Mouse (Mus musculus): ENCODE data around the gene Cmtr1. TPM values are rescaled to one million over a fixed set of nuclear protein-coding genes. Genes with fewer than 3 reads are reported as not detected.
"Not testable (repeated sequence)": the region's sequence is repeated elsewhere in the genome, so short reads cannot be mapped to it uniquely, and the experiment has no call there.

Cmtr1 gene
- 45.2 and 45.8 TPM in 2 replicates for polyA plus RNA-seq (2012; rRNA removed)

DNA sequence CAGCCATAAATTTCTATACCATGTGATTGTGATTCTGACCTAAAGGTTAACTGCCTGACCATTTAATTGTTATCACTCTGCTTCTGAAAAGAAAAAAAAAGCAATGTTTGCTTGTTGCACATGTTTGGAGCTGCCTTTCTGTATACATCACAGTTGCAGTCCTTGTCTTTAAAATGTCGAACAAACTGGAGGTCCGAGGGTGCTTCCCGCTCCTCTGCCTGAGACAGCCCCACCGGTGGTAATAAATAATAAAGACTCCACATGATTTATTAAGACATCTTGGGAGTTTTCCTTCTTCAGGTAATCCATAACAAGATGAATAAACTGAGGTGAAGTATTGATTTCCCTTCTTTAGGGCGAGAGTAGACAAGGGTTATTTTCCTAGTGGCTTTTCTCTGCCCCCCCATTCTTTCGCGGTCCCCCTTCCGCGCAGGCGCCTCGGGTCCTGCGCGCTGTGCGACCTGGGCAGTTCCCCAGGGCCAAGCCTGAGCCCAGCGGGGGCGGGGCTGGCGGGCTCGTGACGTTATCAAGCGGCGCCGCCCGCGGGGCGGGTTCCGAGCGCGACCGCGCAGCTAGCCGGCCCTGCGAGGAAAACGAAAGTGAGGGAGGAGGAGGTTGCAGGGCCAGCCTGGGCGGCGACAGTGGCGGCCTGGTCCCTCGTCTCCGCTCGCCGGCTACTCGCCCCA lies at the start of gene Cmtr1:
TSS of gene Cmtr1 (plus strand) at position 520 of the 686 bp plus-strand sequence.
- peak; percentile 96 for DNase-seq (ENCODE audit: low spot score)

DNA sequence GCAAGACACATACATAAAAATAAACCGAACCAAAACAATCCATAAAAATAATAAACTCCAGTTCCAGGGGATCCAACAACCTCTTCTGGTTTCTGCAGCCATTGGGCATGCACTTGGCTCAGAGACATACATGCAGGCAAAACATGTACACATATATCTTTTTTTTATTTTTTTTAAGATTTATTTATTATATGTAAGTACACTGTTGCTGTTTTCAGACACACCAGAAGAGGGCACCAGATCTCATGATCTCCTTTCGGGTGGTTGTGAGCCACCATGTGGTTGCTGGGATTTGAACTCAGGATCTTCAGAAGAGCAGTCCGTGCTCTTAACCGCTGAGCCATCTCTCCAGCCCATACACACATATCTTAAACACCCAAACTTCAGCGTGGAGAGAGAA lies 46.9 kb upstream of the Cmtr1 start:
- not testable (repeated sequence) for DNase-seq (ENCODE audit: low spot score)

DNA sequence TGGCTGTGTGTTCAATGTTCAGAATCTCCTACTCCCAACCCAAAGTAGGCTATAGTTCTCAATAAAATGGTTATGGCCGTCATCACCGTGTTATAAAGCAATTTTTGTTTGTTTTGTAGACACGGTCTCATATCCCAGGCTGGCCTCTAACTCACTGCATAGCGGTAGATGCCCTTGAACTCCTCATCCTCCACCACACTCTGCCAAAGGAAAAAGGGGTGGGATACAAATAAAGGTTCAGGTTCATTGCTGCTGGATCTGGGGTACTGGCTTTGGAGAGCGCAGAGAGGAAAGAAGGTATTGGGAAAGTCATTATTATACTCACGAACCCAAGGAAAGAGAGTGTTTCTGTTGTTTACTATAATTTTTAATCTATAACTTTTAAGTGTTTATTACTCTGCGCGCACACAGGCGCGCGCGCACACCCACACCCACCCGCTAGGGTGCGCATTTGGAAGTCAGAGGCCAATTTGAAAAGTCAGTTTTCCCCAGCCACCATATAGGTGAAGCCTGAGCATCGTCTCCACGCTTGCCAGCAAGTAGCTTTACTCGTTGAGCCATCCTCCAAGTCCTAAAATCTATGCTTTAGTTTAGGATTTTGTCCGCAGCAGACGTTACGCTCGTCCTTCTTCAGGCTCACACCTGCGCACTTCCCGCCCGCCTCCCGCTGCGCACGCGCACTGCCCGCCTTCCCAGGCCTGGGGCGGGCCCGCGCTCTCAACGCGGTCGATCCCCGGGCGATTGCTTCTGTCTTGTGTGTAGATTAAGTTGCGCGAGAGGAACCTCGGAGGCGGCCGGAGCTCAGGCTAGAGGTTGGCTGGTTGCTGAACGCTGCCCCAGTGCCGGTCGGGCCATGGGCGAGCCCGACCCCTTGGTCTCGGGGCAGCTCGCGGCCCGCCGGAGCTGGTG lies 46.0 kb upstream of the Cmtr1 start, which contains the start of the genes Rnf8 and Gm28043:
TSS of gene Rnf8 (plus strand) at position 676 of the 909 bp plus-strand sequence.
TSS of gene Gm28043 (plus strand) at position 762 of the 909 bp plus-strand sequence.
- peak; percentile 89 for DNase-seq (ENCODE audit: low spot score)

DNA sequence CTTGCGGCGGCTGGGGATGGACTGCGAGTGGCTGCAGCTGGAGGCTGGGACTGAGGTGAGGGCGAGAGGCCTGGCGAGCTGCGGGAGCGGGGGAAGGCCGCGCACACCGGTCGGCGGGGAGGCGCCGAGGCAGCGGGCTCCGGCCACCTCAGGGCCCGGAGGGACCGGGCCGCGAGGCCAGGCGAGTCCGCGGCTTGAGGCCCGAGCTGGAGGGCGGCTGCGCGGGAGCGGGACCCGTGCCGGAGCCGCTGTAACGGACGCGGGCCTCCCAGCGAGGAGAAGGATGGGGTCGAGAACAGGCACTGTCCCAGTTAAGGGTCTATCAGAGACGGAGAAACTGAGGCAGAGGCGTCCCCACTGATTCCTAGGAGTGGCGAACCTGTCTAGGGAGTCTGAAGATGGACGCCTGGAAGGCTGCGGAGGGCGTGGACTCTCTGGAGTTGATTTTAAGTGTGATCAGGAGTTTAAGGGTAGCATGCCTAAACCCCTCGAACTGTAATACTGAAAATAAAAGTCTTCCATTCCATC lies 45.3 kb upstream of the Cmtr1 start:
- DNase-seq (ENCODE audit: low spot score): no peak

DNA sequence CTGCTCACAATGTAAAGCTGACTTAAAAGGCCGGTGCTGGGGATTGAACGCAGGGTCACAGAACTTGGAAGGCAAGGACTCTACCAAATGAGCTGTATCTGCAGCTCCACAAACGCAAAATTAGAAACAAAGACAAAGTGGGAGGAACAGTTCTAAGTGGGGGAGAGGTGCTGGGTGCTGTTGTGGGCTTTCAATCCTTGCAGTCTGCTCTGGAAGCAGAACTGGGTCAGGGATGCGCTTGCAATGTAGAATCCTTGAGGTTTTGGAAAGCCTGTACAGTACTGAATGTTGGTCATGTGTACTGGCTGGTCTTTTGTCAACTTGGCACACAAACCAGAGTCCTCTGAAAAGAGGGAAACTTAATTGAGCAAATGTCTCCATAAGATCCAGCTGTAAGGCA lies 44.8 kb upstream of the Cmtr1 start:
- DNase-seq (ENCODE audit: low spot score): no peak

DNA sequence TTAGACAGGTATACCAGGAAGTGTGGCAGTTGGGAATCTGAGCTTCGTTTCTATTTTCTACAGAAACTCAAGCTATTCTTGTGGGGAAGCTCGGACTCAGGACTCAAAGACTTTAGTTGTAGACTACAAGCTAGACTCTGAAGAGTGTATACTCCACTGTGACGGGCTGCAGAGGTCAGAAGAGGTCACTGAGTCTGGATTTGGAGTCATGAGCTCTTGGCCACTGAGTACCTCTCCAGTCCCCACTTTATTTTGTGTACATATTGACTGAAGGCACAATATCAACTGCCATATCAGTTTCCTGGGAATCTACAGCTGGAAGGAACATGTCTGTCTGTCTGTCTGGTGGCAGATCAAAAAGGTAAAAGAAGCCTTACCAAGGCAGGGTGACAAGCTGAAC lies 41.2 kb upstream of the Cmtr1 start:
- no peak for DNase-seq (ENCODE audit: low spot score)

DNA sequence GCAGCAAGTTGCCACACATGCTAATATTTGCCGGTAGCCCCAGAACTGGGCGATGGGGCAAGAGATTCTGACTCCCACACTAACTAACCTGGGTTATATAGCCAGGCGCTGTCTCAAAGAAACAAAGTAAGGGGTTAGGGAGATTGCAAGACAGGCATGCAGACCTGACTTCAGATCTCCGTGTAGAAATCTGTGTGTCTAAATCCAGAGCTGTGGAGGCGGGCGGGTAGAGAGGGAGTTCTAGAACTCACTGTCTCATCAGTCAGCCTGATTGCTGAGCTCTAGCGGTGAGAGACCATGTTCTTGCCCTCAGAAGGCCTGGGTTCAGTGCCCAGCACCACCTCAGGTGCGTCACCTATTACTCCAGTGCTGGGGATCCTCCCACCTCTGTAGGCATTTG lies 36.9 kb upstream of the Cmtr1 start:
- DNase-seq (ENCODE audit: low spot score): no peak

DNA sequence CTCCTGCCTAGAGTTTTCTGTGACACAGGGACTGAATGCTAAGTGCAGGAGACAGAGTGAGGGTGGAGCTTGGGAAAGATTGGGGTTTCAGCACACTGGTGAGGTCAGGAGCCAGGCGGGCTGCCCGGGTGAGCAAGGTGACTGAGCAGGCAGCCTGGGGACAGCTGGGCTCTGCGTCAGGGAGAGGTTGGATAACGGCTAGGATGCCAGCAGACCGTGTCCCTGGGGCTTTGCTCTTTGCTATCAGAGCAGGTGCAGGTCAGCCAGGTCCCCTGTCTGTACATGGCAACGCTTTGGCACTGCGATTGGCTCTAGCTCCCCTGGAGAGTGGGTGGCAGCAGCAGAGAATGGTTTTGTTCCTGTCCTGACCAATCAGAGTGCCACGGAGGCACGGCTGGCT lies 33.1 kb upstream of the Cmtr1 start:
- no peak for DNase-seq (ENCODE audit: low spot score)

DNA sequence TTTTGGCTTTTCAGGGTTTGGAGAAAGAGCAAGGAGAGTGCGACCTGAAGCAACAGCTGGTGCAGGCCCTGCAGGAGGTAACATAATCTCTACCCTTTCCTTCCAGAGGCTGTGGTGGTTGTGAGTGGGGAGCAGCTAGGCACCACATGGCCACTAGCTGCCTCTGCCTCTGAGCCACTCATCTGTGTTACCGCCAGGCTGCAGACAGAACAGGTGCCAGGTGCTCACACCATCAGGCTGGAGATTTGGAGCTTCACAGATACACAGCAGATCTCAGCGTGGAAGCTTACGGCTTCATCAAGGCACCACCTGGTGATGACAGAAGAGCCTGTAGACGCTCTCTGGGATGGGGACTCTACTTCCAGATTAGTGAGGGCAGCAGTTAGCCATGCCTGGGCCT lies 31.4 kb upstream of the Cmtr1 start:
- DNase-seq (ENCODE audit: low spot score): no peak

DNA sequence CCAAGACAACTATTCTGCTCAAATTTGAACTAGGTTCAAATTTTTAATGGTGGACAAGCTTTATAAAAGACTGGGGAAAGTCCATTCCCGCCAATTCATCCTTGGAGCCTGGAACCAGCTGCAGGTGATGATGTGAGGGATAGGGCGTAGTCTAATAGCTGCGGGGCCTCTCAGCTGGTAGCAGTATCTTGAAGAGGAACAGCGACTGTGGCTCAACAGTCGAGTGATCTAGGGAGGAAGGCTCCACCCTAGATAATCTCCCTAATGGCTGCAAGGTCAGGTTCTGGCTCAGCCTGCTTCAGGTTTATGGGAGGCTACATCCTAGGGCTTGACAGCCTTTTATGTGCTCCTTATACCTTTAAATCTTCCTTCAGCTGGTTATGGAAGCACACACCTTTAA lies 30.8 kb upstream of the Cmtr1 start:
- no peak for DNase-seq (ENCODE audit: low spot score)

DNA sequence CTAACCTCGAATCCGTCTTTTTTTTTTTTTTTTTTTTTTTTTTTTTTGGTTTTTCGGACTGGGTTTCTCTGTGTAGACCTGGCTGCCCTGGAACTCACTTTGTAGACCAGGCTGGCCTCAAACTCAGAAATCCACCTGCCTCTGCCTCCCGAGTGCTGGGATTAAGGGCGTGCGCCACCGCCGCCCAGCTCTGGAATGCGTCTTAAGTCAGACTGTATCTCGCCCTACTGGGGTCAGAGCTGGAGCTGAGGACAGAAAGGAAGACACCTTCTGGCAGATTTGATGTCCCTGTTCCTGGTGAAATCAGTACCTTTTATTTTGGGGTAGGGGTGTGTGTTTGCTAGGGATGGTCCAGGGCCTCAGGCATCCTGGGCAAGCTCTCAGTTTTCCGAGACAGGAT lies 28.1 kb upstream of the Cmtr1 start:
- no peak for DNase-seq (ENCODE audit: low spot score)

DNA sequence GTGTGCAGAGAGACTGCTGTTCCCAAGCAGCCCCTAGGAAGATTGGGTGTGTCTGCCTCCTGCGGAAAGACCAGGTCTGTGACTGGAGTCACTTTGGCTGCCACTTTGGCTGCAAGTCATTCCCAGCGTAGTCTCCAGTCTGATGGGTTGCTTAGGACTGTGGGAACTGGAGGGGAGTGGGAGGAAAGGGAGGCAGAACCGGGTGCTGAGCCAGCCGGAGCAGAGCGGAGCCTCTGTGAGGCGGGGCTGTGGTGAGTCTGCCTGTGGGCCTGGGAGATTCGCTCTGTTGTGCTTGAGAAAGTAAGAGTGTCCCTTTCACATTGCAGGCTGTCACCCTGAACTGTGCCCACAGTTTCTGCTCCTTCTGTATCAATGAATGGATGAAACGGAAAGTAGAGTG lies 24.9 kb upstream of the Cmtr1 start:
- no peak for DNase-seq (ENCODE audit: low spot score)

DNA sequence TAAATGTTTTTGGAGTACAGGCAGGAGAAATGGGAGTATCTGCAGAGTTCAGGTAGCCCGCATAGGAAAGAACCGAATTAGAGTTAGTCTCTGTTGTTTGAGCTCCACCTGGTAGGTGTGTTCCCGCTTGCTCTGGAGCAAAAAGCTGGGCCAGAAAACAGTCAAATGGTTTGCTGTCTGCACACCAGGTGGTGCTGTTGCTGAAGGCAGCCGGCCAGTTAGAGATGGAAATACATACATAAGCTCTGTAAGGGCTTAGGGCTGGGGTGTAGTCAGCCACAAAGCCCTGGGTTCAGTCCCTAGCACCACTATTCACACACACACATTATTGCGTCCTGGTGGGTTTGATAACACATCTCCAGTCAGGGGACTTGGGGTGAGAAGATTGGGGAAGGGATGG lies 24.3 kb upstream of the Cmtr1 start:
- DNase-seq (ENCODE audit: low spot score): no peak

DNA sequence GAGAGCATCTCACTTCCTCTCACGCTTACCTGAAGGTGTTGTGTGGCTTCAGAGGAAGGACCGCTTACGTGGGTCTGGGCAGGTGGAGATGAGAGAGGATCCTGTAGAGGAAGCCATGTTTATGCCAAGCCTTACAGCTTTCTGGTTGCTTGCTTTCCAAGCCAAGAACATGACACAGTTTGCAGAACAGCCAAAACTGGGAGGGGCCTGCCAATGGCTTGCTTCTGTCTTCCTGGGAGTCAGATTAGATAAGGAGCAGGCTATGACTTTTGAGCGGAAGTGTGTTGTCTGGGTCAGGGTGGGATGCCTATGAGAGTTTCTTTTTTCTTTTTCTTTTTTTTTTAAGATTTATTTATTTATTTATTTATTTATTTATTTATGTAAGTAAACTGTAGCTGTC lies 23.0 kb upstream of the Cmtr1 start:
- DNase-seq (ENCODE audit: low spot score): no peak

DNA sequence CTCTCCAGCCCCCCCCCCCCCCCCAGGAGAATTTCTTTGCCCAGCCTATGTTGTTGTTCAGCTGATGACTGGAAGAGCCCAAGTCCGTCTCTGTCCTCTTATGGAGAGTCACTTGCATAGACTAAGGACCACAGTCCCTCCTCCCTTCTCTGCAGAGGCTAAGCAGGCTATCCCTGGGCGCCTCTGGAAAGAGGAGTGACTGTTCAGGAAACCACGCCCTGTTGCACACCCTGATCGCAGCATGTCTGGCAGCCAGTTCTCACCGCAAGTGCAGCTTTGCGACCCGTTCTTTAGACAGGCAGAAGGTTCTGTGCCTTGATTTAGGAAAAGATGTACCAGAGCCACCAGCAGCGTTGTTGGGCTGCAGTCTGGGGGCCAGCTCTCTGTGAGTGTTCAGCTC lies 22.5 kb upstream of the Cmtr1 start:
- no peak for DNase-seq (ENCODE audit: low spot score)

DNA sequence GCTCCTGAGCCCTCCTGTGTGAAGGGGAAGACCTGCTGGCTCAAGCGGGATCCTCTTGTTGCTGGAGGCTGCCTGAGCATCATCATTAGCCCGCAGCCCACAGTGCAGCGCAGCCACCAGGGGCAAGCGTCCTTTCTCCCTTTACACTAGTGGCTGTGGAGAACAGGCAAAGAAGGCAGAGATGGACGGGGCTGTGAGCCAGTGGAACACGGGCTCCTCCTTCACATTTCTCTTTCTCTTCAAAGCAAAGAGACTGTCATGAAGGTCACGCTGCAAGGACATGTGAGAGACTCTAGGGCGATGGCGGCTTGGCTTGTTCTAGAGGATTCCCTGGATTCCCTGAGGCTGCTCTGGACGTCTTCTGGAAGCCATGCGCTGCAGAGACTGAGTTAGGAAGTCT lies 19.4 kb upstream of the Cmtr1 start:
- no peak for DNase-seq (ENCODE audit: low spot score)

DNA sequence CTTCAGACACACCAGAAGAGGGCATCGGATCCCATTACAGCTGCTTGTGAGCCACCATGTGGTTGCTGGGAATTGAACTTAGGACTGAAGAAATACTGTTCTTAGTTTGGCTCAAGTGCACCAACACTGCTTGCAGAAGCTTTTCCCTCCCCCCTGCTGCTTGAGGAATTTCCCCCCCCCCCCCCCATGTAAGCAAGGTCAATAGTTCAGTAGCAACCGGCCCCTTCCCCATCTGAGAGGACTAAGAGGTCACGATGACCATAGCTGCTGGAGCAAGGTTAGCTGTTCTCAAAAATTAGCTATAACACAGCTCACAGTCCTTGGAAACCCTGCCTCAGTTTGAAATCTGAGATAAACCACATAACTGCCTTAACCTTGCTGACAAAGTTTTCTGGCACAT lies 18.2 kb upstream of the Cmtr1 start:
- DNase-seq (ENCODE audit: low spot score): no peak

DNA sequence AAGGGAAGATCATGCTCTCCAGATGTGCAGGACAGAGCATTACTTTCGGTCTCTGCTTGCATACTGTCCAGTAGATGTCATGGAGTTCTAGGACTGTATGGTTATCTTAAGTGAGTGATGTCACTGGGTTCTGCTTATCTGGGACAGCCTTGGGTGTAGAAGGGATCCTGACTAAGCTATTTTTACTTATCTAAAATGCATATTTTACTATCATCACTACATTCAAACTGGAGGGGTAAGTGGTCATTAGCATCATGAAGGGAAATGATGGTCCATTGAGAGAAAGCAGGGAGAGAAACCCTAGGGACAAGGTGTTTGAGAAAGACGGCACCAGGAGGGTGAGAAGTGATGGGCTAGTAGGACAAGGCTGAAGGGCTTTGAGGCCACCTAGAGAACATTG lies 2.1 kb upstream of the Cmtr1 start:
- DNase-seq (ENCODE audit: low spot score): no peak

DNA sequence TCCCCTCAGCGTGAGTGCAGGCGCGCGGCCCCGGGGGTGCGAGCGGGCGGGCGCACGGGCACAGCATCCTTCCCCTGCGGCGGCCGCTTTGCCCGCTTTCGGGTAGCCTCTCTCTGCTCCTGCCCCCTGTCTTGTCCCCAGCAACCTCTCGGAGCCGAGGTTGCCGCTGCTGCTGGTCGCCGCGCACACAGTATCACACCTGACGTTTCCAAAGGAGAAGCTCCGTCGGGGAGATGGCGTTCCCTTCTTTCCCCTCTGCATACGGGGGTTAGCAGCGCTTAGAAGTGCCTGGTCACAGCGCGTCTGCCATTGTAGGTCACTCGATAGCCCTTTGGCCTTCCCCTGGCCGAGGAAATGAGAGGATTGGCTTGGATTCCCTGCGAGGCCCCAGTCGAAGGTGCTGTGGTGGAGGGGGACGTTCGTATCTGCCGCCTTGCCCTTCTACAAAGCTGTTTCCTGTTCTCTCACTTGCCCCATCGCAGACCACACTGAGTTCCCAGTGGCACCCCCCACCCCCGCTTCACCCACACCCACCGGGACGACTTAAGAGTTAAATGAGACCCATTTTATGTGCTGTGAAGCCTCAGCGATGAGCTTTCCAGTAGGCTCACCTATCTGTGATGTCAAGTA lies 482 bp downstream of the Cmtr1 start:
- DNase-seq (ENCODE audit: low spot score): no peak

DNA sequence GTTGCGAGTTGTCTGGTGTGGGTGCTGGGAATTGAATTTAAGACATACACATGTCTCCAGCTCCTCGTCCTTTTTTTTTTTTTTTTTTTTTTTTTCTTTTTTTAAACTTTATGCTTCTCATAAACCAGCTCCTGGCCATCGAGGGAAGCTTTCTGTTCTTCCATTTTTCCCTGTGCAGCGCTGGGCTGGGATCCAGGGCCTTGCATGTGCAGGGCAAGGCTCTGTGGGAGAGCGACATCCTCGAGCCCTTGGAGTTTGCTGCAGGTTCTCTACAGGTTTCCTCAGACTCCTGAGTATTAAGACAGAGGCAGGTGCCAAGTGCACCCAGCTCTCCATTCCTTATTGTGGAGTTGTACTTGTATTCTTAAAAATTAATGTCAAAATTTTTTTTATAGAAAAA lies 1.8 kb downstream of the Cmtr1 start:
- DNase-seq (ENCODE audit: low spot score): no peak

DNA sequence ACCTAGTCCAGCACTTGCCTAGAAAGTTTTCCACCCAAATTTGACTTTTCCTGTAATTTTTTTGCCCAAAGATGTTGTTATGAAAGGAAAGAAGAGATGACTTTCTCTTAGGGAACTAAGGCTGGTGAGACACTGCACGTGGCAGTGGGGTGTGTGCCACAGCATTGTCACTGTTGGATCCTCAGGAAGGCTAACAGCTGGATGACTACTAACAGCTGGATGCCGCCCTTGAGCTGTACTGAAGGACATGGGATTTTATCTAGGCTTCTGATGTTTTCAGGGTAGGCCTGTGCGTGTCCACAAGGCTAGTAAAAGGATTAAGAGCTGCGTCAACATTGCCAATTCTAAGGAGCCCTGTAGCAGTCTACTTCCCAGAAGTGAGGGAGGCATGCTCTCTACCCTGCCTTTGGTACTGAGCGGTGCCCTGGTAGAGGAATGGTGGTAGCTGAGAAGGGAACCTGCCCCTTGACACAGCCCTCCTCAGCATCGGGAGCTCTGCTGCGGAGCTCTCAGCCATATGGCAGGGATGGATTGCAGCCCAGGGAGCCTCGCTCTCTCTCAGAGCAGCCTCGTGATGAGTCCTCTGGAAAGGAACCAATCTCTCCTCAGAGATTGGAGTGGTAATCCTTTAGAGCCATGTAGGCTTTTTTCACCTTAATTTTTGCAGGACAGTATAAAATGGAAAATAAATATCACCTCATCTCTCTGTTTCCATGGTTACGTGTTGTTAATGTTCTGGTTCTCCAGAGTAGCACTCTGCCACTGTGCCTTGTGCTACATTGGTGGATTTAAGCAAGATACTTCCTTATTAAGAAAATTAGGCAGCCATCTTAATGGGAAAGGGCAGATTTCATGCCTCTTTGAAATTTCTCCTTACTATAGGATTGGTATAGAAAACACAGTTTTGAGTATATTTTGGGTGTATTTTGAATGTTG lies 7.9 kb downstream of the Cmtr1 start:
- no peak for DNase-seq (ENCODE audit: low spot score)
